Mouse (Mus musculus): Measurements from ENCODE around the gene Antxr1. TPM values are rescaled to one million over a fixed set of nuclear protein-coding genes. Genes with fewer than 3 reads are reported as not detected.
A peak's percentile ranks its signal among the peaks of the same experiment; 100 is the strongest.

The Antxr1 gene
- polyA plus RNA-seq (2014; fragmentation: Nextera tagmentation; extraction: Ambion mirVana) = 2.0 and 3.1 TPM in 2 replicates

- Histone ChIP-seq H3K27me3 (replicated peaks; ENCODE audit: control insufficient read depth, insufficient read depth, low read length) (peaks cover 20% of the 10 kb centered on the region), H3K9me3 (ENCODE audit: control insufficient read depth, low read length) (no peaks in the 10 kb centered on the region), H3K4me1 (replicated peaks; ENCODE audit: control insufficient read depth, insufficient read depth, low read length) (no peaks in the 10 kb centered on the region), H3K27ac (ENCODE audit: low read depth, low read length) (peak within 1 kb of the TSS; percentile 26; the same call in 1 of the 2 replicates), H3K36me3 (ENCODE audit: control insufficient read depth, insufficient read depth, low read length) (no peaks in the 10 kb centered on the region), H3K4me2 (peak within 1 kb of the TSS; percentile 65), H3K4me3 (ENCODE audit: low read depth, low read length) (peak within 1 kb of the TSS; percentile 55), H3K9ac (ENCODE audit: low read depth, low read length) (peak within 1 kb of the TSS; percentile 62)
- WGBS = 1% methylated on average over 54 of the region's 54 CpGs
- DNase-seq (ENCODE audit: low spot score) (peak; percentile 72), ATAC-seq (replicated peaks; ENCODE audit: low FRiP score) (no peak)
Observed at GRCm38 (mm10) chr6:87335091-87335934, at the start of gene Antxr1. TSS of gene Antxr1 (minus strand) at chr6:87335821.

- Histone ChIP-seq H3K4me3 (ENCODE audit: low read depth, low read length) (no peak overlapping the region), H3K9ac (ENCODE audit: low read depth, low read length) (no peak overlapping the region), H3K36me3 (ENCODE audit: control insufficient read depth, insufficient read depth, low read length) (no peaks in the 10 kb centered on the region), H3K4me2 (no peak overlapping the region), H3K27ac (ENCODE audit: low read depth, low read length) (no peak overlapping the region), H3K27me3 (replicated peaks; ENCODE audit: control insufficient read depth, insufficient read depth, low read length) (peaks cover 21% of the 10 kb centered on the region), H3K9me3 (ENCODE audit: control insufficient read depth, low read length) (no peaks in the 10 kb centered on the region), H3K4me1 (replicated peaks; ENCODE audit: control insufficient read depth, insufficient read depth, low read length) (peaks cover 3% of the 10 kb centered on the region; the same call in 1 of the 2 replicates)
- WGBS = 47% methylated on average over 5 of the region's 6 CpGs
- ATAC-seq (replicated peaks; ENCODE audit: low FRiP score) (no peak), DNase-seq (ENCODE audit: low spot score) (no peak)
Observed at GRCm38 (mm10) chr6:87384761-87385160, 49.1 kb upstream of the Antxr1 start.

- Histone ChIP-seq H3K27ac (ENCODE audit: low read depth, low read length) (no peak overlapping the region), H3K9me3 (ENCODE audit: control insufficient read depth, low read length) (no peaks in the 10 kb centered on the region), H3K4me2 (peak overlapping the region; percentile 36), H3K4me3 (ENCODE audit: low read depth, low read length) (no peak overlapping the region), H3K4me1 (replicated peaks; ENCODE audit: control insufficient read depth, insufficient read depth, low read length) (no peaks in the 10 kb centered on the region; the same call in 1 of the 2 replicates), H3K27me3 (replicated peaks; ENCODE audit: control insufficient read depth, insufficient read depth, low read length) (peaks cover 21% of the 10 kb centered on the region), H3K9ac (ENCODE audit: low read depth, low read length) (no peak overlapping the region), H3K36me3 (ENCODE audit: control insufficient read depth, insufficient read depth, low read length) (no peaks in the 10 kb centered on the region)
- no peak for ATAC-seq (replicated peaks; ENCODE audit: low FRiP score)
- DNase-seq (ENCODE audit: low spot score) = no peak
- WGBS = 12% methylated on average over 24 of the region's 24 CpGs
Observed at GRCm38 (mm10) chr6:87383926-87384691, 48.5 kb upstream of the Antxr1 start.

- WGBS = 74% methylated on average over 9 of the region's 9 CpGs
Observed at GRCm38 (mm10) chr6:87373057-87373456, 37.4 kb upstream of the Antxr1 start, which contains the start of gene Gkn2. TSS of gene Gkn2 (plus strand) at chr6:87373357.

GRCm38 (mm10) chr6:87369223-87369622 lies 33.6 kb upstream of the Antxr1 start:
- Histone ChIP-seq H3K27ac (ENCODE audit: low read depth, low read length) (no peak overlapping the region), H3K4me2 (no peak overlapping the region), H3K9me3 (ENCODE audit: control insufficient read depth, low read length) (no peaks in the 10 kb centered on the region), H3K4me3 (ENCODE audit: low read depth, low read length) (no peak overlapping the region), H3K36me3 (ENCODE audit: control insufficient read depth, insufficient read depth, low read length) (no peaks in the 10 kb centered on the region), H3K4me1 (replicated peaks; ENCODE audit: control insufficient read depth, insufficient read depth, low read length) (no peaks in the 10 kb centered on the region), H3K27me3 (replicated peaks; ENCODE audit: control insufficient read depth, insufficient read depth, low read length) (no peaks in the 10 kb centered on the region), H3K9ac (ENCODE audit: low read depth, low read length) (no peak overlapping the region)
- no peak for ATAC-seq (replicated peaks; ENCODE audit: low FRiP score)
- DNase-seq (ENCODE audit: low spot score) = no peak
- WGBS = 80% methylated on average over 5 of the region's 5 CpGs

More at GRCm38 (mm10) chr6:87373057-87373456, 37.4 kb upstream of the Antxr1 start, which contains the start of gene Gkn2:
- no peak within 1 kb of the TSS for H3K27ac ChIP-seq (ENCODE audit: low read depth, low read length)
- H3K36me3 ChIP-seq (ENCODE audit: control insufficient read depth, insufficient read depth, low read length) = no peaks in the 10 kb centered on the region
- no peaks in the 10 kb centered on the region for H3K4me1 ChIP-seq (replicated peaks; ENCODE audit: control insufficient read depth, insufficient read depth, low read length)
- no peaks in the 10 kb centered on the region for H3K27me3 ChIP-seq (replicated peaks; ENCODE audit: control insufficient read depth, insufficient read depth, low read length)
- H3K4me3 ChIP-seq (ENCODE audit: low read depth, low read length) = no peak within 1 kb of the TSS
- no peak within 1 kb of the TSS for H3K9ac ChIP-seq (ENCODE audit: low read depth, low read length)
- DNase-seq (ENCODE audit: low spot score) = no peak
- no peaks in the 10 kb centered on the region for H3K9me3 ChIP-seq (ENCODE audit: control insufficient read depth, low read length)
- ATAC-seq (replicated peaks; ENCODE audit: low FRiP score) = no peak
- no peak within 1 kb of the TSS for H3K4me2 ChIP-seq

- Histone ChIP-seq H3K4me3 (ENCODE audit: low read depth, low read length) (no peak overlapping the region), H3K9ac (ENCODE audit: low read depth, low read length) (no peak overlapping the region)
- ATAC-seq (replicated peaks; ENCODE audit: low FRiP score) = no peak
Observed at GRCm38 (mm10) chr6:87354441-87354840, 18.8 kb upstream of the Antxr1 start.

GRCm38 (mm10) chr6:87350829-87351228 lies 15.2 kb upstream of the Antxr1 start, which contains the start of gene Gkn1:
TSS of gene Gkn1 (minus strand) at chr6:87350942.
- Histone ChIP-seq H3K4me2 (no peak within 1 kb of the TSS), H3K9me3 (ENCODE audit: control insufficient read depth, low read length) (no peaks in the 10 kb centered on the region), H3K9ac (ENCODE audit: low read depth, low read length) (no peak within 1 kb of the TSS), H3K36me3 (ENCODE audit: control insufficient read depth, insufficient read depth, low read length) (no peaks in the 10 kb centered on the region), H3K27me3 (replicated peaks; ENCODE audit: control insufficient read depth, insufficient read depth, low read length) (no peaks in the 10 kb centered on the region), H3K4me3 (ENCODE audit: low read depth, low read length) (no peak within 1 kb of the TSS), H3K4me1 (replicated peaks; ENCODE audit: control insufficient read depth, insufficient read depth, low read length) (no peaks in the 10 kb centered on the region), H3K27ac (ENCODE audit: low read depth, low read length) (no peak within 1 kb of the TSS)
- WGBS = 81% methylated on average over 8 of the region's 8 CpGs
- DNase-seq (ENCODE audit: low spot score) = no peak
- ATAC-seq (replicated peaks; ENCODE audit: low FRiP score) = no peak

More at GRCm38 (mm10) chr6:87354441-87354840, 18.8 kb upstream of the Antxr1 start:
- H3K36me3 ChIP-seq (ENCODE audit: control insufficient read depth, insufficient read depth, low read length) = no peaks in the 10 kb centered on the region
- H3K27me3 ChIP-seq (replicated peaks; ENCODE audit: control insufficient read depth, insufficient read depth, low read length) = no peaks in the 10 kb centered on the region
- 73% methylated on average over 5 of the region's 5 CpGs for WGBS
- DNase-seq (ENCODE audit: low spot score) = no peak
- no peaks in the 10 kb centered on the region for H3K4me1 ChIP-seq (replicated peaks; ENCODE audit: control insufficient read depth, insufficient read depth, low read length)
- no peak overlapping the region for H3K27ac ChIP-seq (ENCODE audit: low read depth, low read length)
- H3K4me2 ChIP-seq = no peak overlapping the region
- H3K9me3 ChIP-seq (ENCODE audit: control insufficient read depth, low read length) = no peaks in the 10 kb centered on the region

GRCm38 (mm10) chr6:87335935-87336295 lies 294 bp upstream of the Antxr1 start:
- H3K9ac ChIP-seq (ENCODE audit: low read depth, low read length) = no peak overlapping the region
- no peak overlapping the region; the same call in 1 of the 2 replicates for H3K4me2 ChIP-seq
- no peaks in the 10 kb centered on the region for H3K9me3 ChIP-seq (ENCODE audit: control insufficient read depth, low read length)
- peaks cover 20% of the 10 kb centered on the region for H3K27me3 ChIP-seq (replicated peaks; ENCODE audit: control insufficient read depth, insufficient read depth, low read length)
- H3K27ac ChIP-seq (ENCODE audit: low read depth, low read length) = no peak overlapping the region
- 29% methylated on average over 6 of the region's 6 CpGs for WGBS
- H3K36me3 ChIP-seq (ENCODE audit: control insufficient read depth, insufficient read depth, low read length) = no peaks in the 10 kb centered on the region
- DNase-seq (ENCODE audit: low spot score) = no peak
- no peaks in the 10 kb centered on the region for H3K4me1 ChIP-seq (replicated peaks; ENCODE audit: control insufficient read depth, insufficient read depth, low read length)
- no peak overlapping the region for H3K4me3 ChIP-seq (ENCODE audit: low read depth, low read length)
- ATAC-seq (replicated peaks; ENCODE audit: low FRiP score) = no peak

Data from liver, embryonic 11.5 days (tissue).